Mouse (Mus musculus) kidney, adult 2 months (tissue): ENCODE data around the gene Fam174b.

ENCODE experiments used
- CTCF ChIP-seq: fragments of 200-500 bp; conservative IDR thresholded peaks from 2 replicates; pipeline ENCODE4 v1.5.1; 2011; ENCODE audit warnings: low read depth, mild to moderate bottlenecking, control low read depth, low read length, moderate library complexity, mixed read lengths; ENCODE audit not compliant: insufficient read depth, insufficient read length
- POLR2A ChIP-seq: fragments of 200-500 bp; IDR thresholded peaks from one replicate; pipeline ENCODE4 v1.6.1; 2011; ENCODE audit warnings: low read depth, low read length, control low read depth

GRCm38 (mm10) chr7:73771384-73772274 lies 31.5 kb downstream of the Fam174b start:
- TF ChIP-seq CTCF (no peak), POLR2A (no peak)
